Mouse (Mus musculus): Measurements from ENCODE around the gene Glud1. TPM values are rescaled to one million over a fixed set of nuclear protein-coding genes. Genes with fewer than 3 reads are reported as not detected.
A peak's percentile ranks its signal among the peaks of the same experiment; 100 is the strongest.

The Glud1 gene
- polyA plus RNA-seq (2015; fragmentation: Nextera tagmentation; extraction: Ambion mirVana): 109 and 111 TPM in 2 replicates

- ATAC-seq (ENCODE audit: low read depth): peak; percentile 95
- under 1% methylated on average over 77 of the region's 100 CpGs for WGBS
- H3K4me3 ChIP-seq: peak within 1 kb of the TSS; percentile 98
- H3K4me2 ChIP-seq: peak within 1 kb of the TSS; percentile 89
- peak within 1 kb of the TSS; percentile 97 for H3K27ac ChIP-seq (replicated peaks)
- peaks cover 45% of the 10 kb centered on the region for H3K4me1 ChIP-seq (replicated peaks)
- H3K27me3 ChIP-seq: no peaks in the 10 kb centered on the region
- H3K9ac ChIP-seq: peak within 1 kb of the TSS; percentile 98
- no peaks in the 10 kb centered on the region for H3K36me3 ChIP-seq
- H3K9me3 ChIP-seq: no peaks in the 10 kb centered on the region
Observed at GRCm38 (mm10) chr14:34310234-34310965, at the start of gene Glud1, which contains the start of gene Shld2. Gene Glud1 (plus strand): TSS chr14:34310727. Gene Shld2 (minus strand): TSS chr14:34310493.

GRCm38 (mm10) chr14:34268046-34268445 is 42.5 kb upstream of the Glud1 start:
- WGBS: 83% methylated on average over 9 of the region's 9 CpGs
- Histone ChIP-seq H3K27ac (replicated peaks) (no peak overlapping the region), H3K9ac (no peak overlapping the region), H3K36me3 (no peaks in the 10 kb centered on the region), H3K27me3 (no peaks in the 10 kb centered on the region), H3K4me1 (replicated peaks) (no peaks in the 10 kb centered on the region), H3K4me3 (no peak overlapping the region), H3K4me2 (no peak overlapping the region), H3K9me3 (no peaks in the 10 kb centered on the region)
- ATAC-seq (ENCODE audit: low read depth): no peak

- H3K4me2 ChIP-seq: no peak overlapping the region
- no peak overlapping the region for H3K9ac ChIP-seq
- H3K4me1 ChIP-seq (replicated peaks): no peaks in the 10 kb centered on the region
- H3K4me3 ChIP-seq: no peak overlapping the region
- 55% methylated on average over 2 of the region's 2 CpGs for WGBS
- H3K27ac ChIP-seq (replicated peaks): no peak overlapping the region
- no peaks in the 10 kb centered on the region for H3K9me3 ChIP-seq
- no peak for ATAC-seq (ENCODE audit: low read depth)
- H3K36me3 ChIP-seq: no peaks in the 10 kb centered on the region
- H3K27me3 ChIP-seq: no peaks in the 10 kb centered on the region
Observed at GRCm38 (mm10) chr14:34273280-34273679, 37.2 kb upstream of the Glud1 start.

- H3K4me3 ChIP-seq: no peak overlapping the region
- ATAC-seq (ENCODE audit: low read depth): no peak
- WGBS: 93% methylated on average over 3 of the region's 3 CpGs
Observed at GRCm38 (mm10) chr14:34274141-34274540, 36.4 kb upstream of the Glud1 start.

GRCm38 (mm10) chr14:34275225-34275624 is 35.3 kb upstream of the Glud1 start:
- Histone ChIP-seq H3K9me3 (no peaks in the 10 kb centered on the region), H3K36me3 (no peaks in the 10 kb centered on the region), H3K27ac (replicated peaks) (no peak overlapping the region), H3K27me3 (no peaks in the 10 kb centered on the region), H3K4me1 (replicated peaks) (no peaks in the 10 kb centered on the region), H3K4me2 (no peak overlapping the region), H3K9ac (no peak overlapping the region), H3K4me3 (no peak overlapping the region)
- WGBS: 79% methylated on average over 4 of the region's 4 CpGs
- ATAC-seq (ENCODE audit: low read depth): no peak

More at GRCm38 (mm10) chr14:34274141-34274540, 36.4 kb upstream of the Glud1 start:
- no peak overlapping the region for H3K27ac ChIP-seq (replicated peaks)
- H3K36me3 ChIP-seq: no peaks in the 10 kb centered on the region
- no peaks in the 10 kb centered on the region for H3K27me3 ChIP-seq
- no peak overlapping the region for H3K9ac ChIP-seq
- no peaks in the 10 kb centered on the region for H3K9me3 ChIP-seq
- H3K4me2 ChIP-seq: no peak overlapping the region
- no peaks in the 10 kb centered on the region for H3K4me1 ChIP-seq (replicated peaks)

GRCm38 (mm10) chr14:34279726-34280125 is 30.8 kb upstream of the Glud1 start:
- Histone ChIP-seq H3K9ac (no peak overlapping the region), H3K4me3 (no peak overlapping the region), H3K4me2 (no peak overlapping the region), H3K4me1 (replicated peaks) (no peaks in the 10 kb centered on the region), H3K36me3 (no peaks in the 10 kb centered on the region), H3K27me3 (no peaks in the 10 kb centered on the region), H3K27ac (replicated peaks) (no peak overlapping the region), H3K9me3 (no peaks in the 10 kb centered on the region)
- WGBS: 73% methylated on average over 4 of the region's 4 CpGs
- ATAC-seq (ENCODE audit: low read depth): no peak

- no peak overlapping the region for H3K4me2 ChIP-seq
- H3K36me3 ChIP-seq: no peaks in the 10 kb centered on the region
- H3K9me3 ChIP-seq: no peaks in the 10 kb centered on the region
- WGBS: 70% methylated on average over 2 of the region's 2 CpGs
- no peak overlapping the region for H3K9ac ChIP-seq
- no peak for ATAC-seq (ENCODE audit: low read depth)
- no peak overlapping the region for H3K27ac ChIP-seq (replicated peaks)
- no peaks in the 10 kb centered on the region for H3K4me1 ChIP-seq (replicated peaks)
- H3K4me3 ChIP-seq: no peak overlapping the region
- no peaks in the 10 kb centered on the region for H3K27me3 ChIP-seq
Observed at GRCm38 (mm10) chr14:34280798-34281197, 29.7 kb upstream of the Glud1 start.

- Histone ChIP-seq H3K4me3 (no peak overlapping the region), H3K27ac (replicated peaks) (no peak overlapping the region), H3K27me3 (no peaks in the 10 kb centered on the region), H3K4me1 (replicated peaks) (no peaks in the 10 kb centered on the region), H3K9ac (no peak overlapping the region), H3K4me2 (no peak overlapping the region), H3K36me3 (no peaks in the 10 kb centered on the region), H3K9me3 (no peaks in the 10 kb centered on the region)
- no peak for ATAC-seq (ENCODE audit: low read depth)
- WGBS: 91% methylated on average over 5 of the region's 5 CpGs
Observed at GRCm38 (mm10) chr14:34281736-34282269, 28.7 kb upstream of the Glud1 start.

- ATAC-seq (ENCODE audit: low read depth): no peak
- no peaks in the 10 kb centered on the region for H3K9me3 ChIP-seq
- H3K36me3 ChIP-seq: no peaks in the 10 kb centered on the region
- no peak overlapping the region for H3K4me3 ChIP-seq
- no peak overlapping the region for H3K4me2 ChIP-seq
- H3K27me3 ChIP-seq: no peaks in the 10 kb centered on the region
- 64% methylated on average over 2 of the region's 2 CpGs for WGBS
- no peak overlapping the region for H3K27ac ChIP-seq (replicated peaks)
- H3K9ac ChIP-seq: no peak overlapping the region
- no peaks in the 10 kb centered on the region for H3K4me1 ChIP-seq (replicated peaks)
Observed at GRCm38 (mm10) chr14:34288396-34288795, 22.1 kb upstream of the Glud1 start.

GRCm38 (mm10) chr14:34289259-34290015 is 21.1 kb upstream of the Glud1 start:
- no peak overlapping the region for H3K27ac ChIP-seq (replicated peaks)
- no peaks in the 10 kb centered on the region for H3K36me3 ChIP-seq
- no peak for ATAC-seq (ENCODE audit: low read depth)
- no peak overlapping the region for H3K4me2 ChIP-seq
- WGBS: 73% methylated on average over 3 of the region's 3 CpGs
- H3K4me1 ChIP-seq (replicated peaks): no peaks in the 10 kb centered on the region
- H3K9ac ChIP-seq: no peak overlapping the region
- H3K4me3 ChIP-seq: no peak overlapping the region
- H3K27me3 ChIP-seq: no peaks in the 10 kb centered on the region
- H3K9me3 ChIP-seq: no peaks in the 10 kb centered on the region

GRCm38 (mm10) chr14:34290229-34290628 is 20.3 kb upstream of the Glud1 start:
- H3K9me3 ChIP-seq: no peaks in the 10 kb centered on the region
- H3K27ac ChIP-seq (replicated peaks): no peak overlapping the region
- H3K4me3 ChIP-seq: no peak overlapping the region
- H3K4me1 ChIP-seq (replicated peaks): no peaks in the 10 kb centered on the region
- no peaks in the 10 kb centered on the region for H3K36me3 ChIP-seq
- H3K27me3 ChIP-seq: no peaks in the 10 kb centered on the region
- 58% methylated on average over 1 of the region's 1 CpGs for WGBS
- no peak for ATAC-seq (ENCODE audit: low read depth)
- H3K4me2 ChIP-seq: no peak overlapping the region
- no peak overlapping the region for H3K9ac ChIP-seq

- Histone ChIP-seq H3K36me3 (no peaks in the 10 kb centered on the region), H3K9me3 (no peaks in the 10 kb centered on the region), H3K9ac (no peak overlapping the region), H3K4me1 (replicated peaks) (no peaks in the 10 kb centered on the region), H3K27me3 (no peaks in the 10 kb centered on the region), H3K27ac (replicated peaks) (no peak overlapping the region), H3K4me3 (no peak overlapping the region), H3K4me2 (no peak overlapping the region)
- no peak for ATAC-seq (ENCODE audit: low read depth)
- 82% methylated on average over 3 of the region's 3 CpGs for WGBS
Observed at GRCm38 (mm10) chr14:34293641-34294040, 16.9 kb upstream of the Glud1 start.
